8 mouse cellular contexts compared by ENCODE assay signal in genomic region chr9:66059583-66060307, GRCm38 (mm10). TPM values are rescaled to one million over a fixed set of nuclear protein-coding genes. Genes with fewer than 3 reads are reported as not detected.
DNase-seq lines count a peak whose midpoint lies in the region; ATAC-seq and TF ChIP-seq lines count a peak whose summit lies in the region.

TSS of gene Ppib (plus strand) at chr9:66060222.

- TF ChIP-seq CTCF in gastrocnemius, adult 2 months (IDR thresholded peaks at IDR 0.05), result peak; percentile 16; the same call in 1 of the 2 replicates
- peak; percentile 18; the same call in 1 of the 2 replicates for TF ChIP-seq CTCF in hindbrain, postnatal 0 days (IDR thresholded peaks at IDR 0.05; ENCODE audit: low read depth)
- TF ChIP-seq CTCF in left cerebral cortex, adult 2 months (IDR thresholded peaks at IDR 0.05), result no peak

- intact Hi-C loops in gastrocnemius, adult 2 months (cut with DNase I), result loop anchor here (5.0 kb wide), 1 partner anchor 63 kb away; no protein-coding TSS in a partner anchor
- intact Hi-C loops in left cerebral cortex, adult 2 months (cut with DNase I), result loop anchor here (1.0 to 5.0 kb wide), 3 partner anchors 38 to 151 kb away; partner anchors contain the start of genes Csnk1g1 and Trip4

- peak; percentile 99 for ATAC-seq in common myeloid progenitor, adult 5-6 weeks (replicated peaks; ENCODE audit: low read depth, poor library complexity, severe bottlenecking)
- ATAC-seq in hindbrain, postnatal 0 days, result peak; percentile 98
- peak; percentile 99 for ATAC-seq in megakaryocyte, adult 5-6 weeks (ENCODE audit: poor library complexity, severe bottlenecking)

- peak within 1 kb of the TSS; percentile 93 for H3K27ac ChIP-seq in gastrocnemius, adult 2 months
- H3K27ac ChIP-seq in hindbrain, postnatal 0 days, result peak within 1 kb of the TSS; percentile 95
- peak within 1 kb of the TSS; percentile 88 for H3K27ac ChIP-seq in left cerebral cortex, adult 2 months

- peaks cover 17% of the 10 kb centered on the region for H3K4me1 ChIP-seq in hindbrain, postnatal 0 days (ENCODE audit: insufficient read depth, low read length)

- WGBS in hindbrain, postnatal 0 days, result 2% methylated on average over 50 of the region's 51 CpGs

- peak within 1 kb of the TSS; percentile 87 for H3K4me3 ChIP-seq in gastrocnemius, adult 2 months
- H3K4me3 ChIP-seq in hindbrain, postnatal 0 days (ENCODE audit: low read length), result peak within 1 kb of the TSS; percentile 85
- peak within 1 kb of the TSS; percentile 84 for H3K4me3 ChIP-seq in left cerebral cortex, adult 2 months

- H3K36me3 ChIP-seq in hindbrain, postnatal 0 days (ENCODE audit: insufficient read depth, low read length), result peaks cover 22% of the 10 kb centered on the region

- H3K9ac ChIP-seq in hindbrain, postnatal 0 days (replicated peaks; ENCODE audit: low read length), result peak within 1 kb of the TSS; percentile 91

- H3K27me3 ChIP-seq in hindbrain, postnatal 0 days (ENCODE audit: insufficient read depth, low read length), result no peaks in the 10 kb centered on the region

- peak within 1 kb of the TSS; percentile 90 for H3K4me2 ChIP-seq in hindbrain, postnatal 0 days (ENCODE audit: low read depth, low read length)

- H3K9me3 ChIP-seq in hindbrain, postnatal 0 days (ENCODE audit: low read length), result no peaks in the 10 kb centered on the region

- peak; percentile 99 for DNase-seq in ZHBTc4 (ENCODE audit: low read depth, low spot score)
- DNase-seq in gastrocnemius, adult 2 months, result peak; percentile 99
- peak; percentile 98 for DNase-seq in hindbrain, postnatal 0 days (ENCODE audit: low spot score)
- DNase-seq in left cerebral cortex, adult 2 months (ENCODE audit: extremely low spot score in 1 of 2, low spot score in 2 of 2), result peak; percentile 98
- DNase-seq in right cerebral cortex, adult 2 months (ENCODE audit: low spot score in 2 of 2), result peak; percentile 96 to 99
- DNase-seq in urinary bladder, postnatal 14 days (ENCODE audit: low spot score), result peak; percentile 98

RNA-seq across cellular contexts. Expression of gene Ppib, which starts in this region (rescaled TPM):
- total RNA-seq in common myeloid progenitor, adult 5-6 weeks (2017), result 519 and 575 TPM in 2 replicates
- total RNA-seq in gastrocnemius, adult 2 months (2021), result 10 to 100 TPM; 32.6 to 48.8 TPM
- total RNA-seq in hindbrain, postnatal 0 days (2014; rRNA removed), result 223 and 263 TPM in 2 replicates
- 395 and 408 TPM in 2 replicates for polyA plus RNA-seq in hindbrain, postnatal 0 days (2015; fragmentation: Nextera tagmentation; extraction: Ambion mirVana)
- total RNA-seq in left cerebral cortex, adult 2 months (2021), result 100 to 1,000 TPM; 161 to 170 TPM
- total RNA-seq in megakaryocyte, adult 5-6 weeks (2015), result 420 TPM in 2 replicates
- total RNA-seq in megakaryocyte, adult 5-6 weeks (2017), result 677 and 751 TPM in 2 replicates

Comparison
In these comparisons a context has a peak if more than half of its experiments do, and no peak if none do; other contexts are left out.
1. Peak in every context shown above with its lines: DNase-seq, ATAC-seq, H3K4me3 ChIP-seq and H3K27ac ChIP-seq.